Mouse (Mus musculus): ENCODE measurements around the gene Lrrc58. TPM values are rescaled to one million over a fixed set of nuclear protein-coding genes. Genes with fewer than 3 reads are reported as not detected.
A peak's percentile ranks its signal among the peaks of the same experiment; 100 is the strongest.

Gene Lrrc58
- 30.7 and 32.8 TPM in 2 replicates for polyA plus RNA-seq (2012; rRNA removed)

- Histone ChIP-seq H3K27me3 (ENCODE audit: control insufficient read depth, insufficient read depth, low read length) (no peaks in the 10 kb centered on the region), H3K4me3 (replicated peaks; ENCODE audit: insufficient read depth, low read depth, low read length) (peak within 1 kb of the TSS; percentile 96), H3K27ac (ENCODE audit: insufficient read depth, low read length) (peak within 1 kb of the TSS; percentile 98), H3K4me1 (ENCODE audit: control insufficient read depth, insufficient read depth, low read length) (peaks cover 4% of the 10 kb centered on the region)
- TF ChIP-seq POLR2A (IDR thresholded peaks at IDR 0.05; ENCODE audit: borderline replicate concordance, insufficient read depth, low read length) (peak; percentile 78), CTCF (IDR thresholded peaks at IDR 0.05; ENCODE audit: borderline replicate concordance, insufficient read depth, low read depth, low read length) (no peak)
- under 1% methylated on average over 86 of the region's 86 CpGs for WGBS
- peak; percentile 89 to 90 for DNase-seq
Measured at GRCm38 (mm10) chr16:37867791-37868505, at the start of gene Lrrc58. Gene Lrrc58, plus strand, starts transcription at chr16:37868389.

- no peaks in the 10 kb centered on the region for H3K27me3 ChIP-seq (ENCODE audit: control insufficient read depth, insufficient read depth, low read length)
- TF ChIP-seq CTCF (IDR thresholded peaks at IDR 0.05; ENCODE audit: borderline replicate concordance, insufficient read depth, low read depth, low read length) (no peak), POLR2A (IDR thresholded peaks at IDR 0.05; ENCODE audit: borderline replicate concordance, insufficient read depth, low read length) (no peak)
- peaks cover 6% of the 10 kb centered on the region; the same call in 1 of the 2 replicates for H3K4me1 ChIP-seq (ENCODE audit: control insufficient read depth, insufficient read depth, low read length)
- peak; percentile 74 to 88 for DNase-seq
- no peak overlapping the region for H3K27ac ChIP-seq (ENCODE audit: insufficient read depth, low read length)
- no peak overlapping the region for H3K4me3 ChIP-seq (replicated peaks; ENCODE audit: insufficient read depth, low read depth, low read length)
- 14% methylated on average over 5 of the region's 5 CpGs for WGBS
Measured at GRCm38 (mm10) chr16:37823949-37824348, 44.2 kb upstream of the Lrrc58 start.

GRCm38 (mm10) chr16:37824778-37825505, 43.2 kb upstream of the Lrrc58 start:
- Histone ChIP-seq H3K4me1 (ENCODE audit: control insufficient read depth, insufficient read depth, low read length) (peaks cover 6% of the 10 kb centered on the region; the same call in 1 of the 2 replicates), H3K4me3 (replicated peaks; ENCODE audit: insufficient read depth, low read depth, low read length) (no peak overlapping the region), H3K27me3 (ENCODE audit: control insufficient read depth, insufficient read depth, low read length) (no peaks in the 10 kb centered on the region), H3K27ac (ENCODE audit: insufficient read depth, low read length) (no peak overlapping the region)
- 95% methylated on average over 12 of the region's 12 CpGs for WGBS
- DNase-seq = no peak
- TF ChIP-seq CTCF (IDR thresholded peaks at IDR 0.05; ENCODE audit: borderline replicate concordance, insufficient read depth, low read depth, low read length) (no peak), POLR2A (IDR thresholded peaks at IDR 0.05; ENCODE audit: borderline replicate concordance, insufficient read depth, low read length) (no peak)

GRCm38 (mm10) chr16:37826286-37826685, 41.9 kb upstream of the Lrrc58 start:
- WGBS = 95% methylated on average over 3 of the region's 3 CpGs
- Histone ChIP-seq H3K27ac (ENCODE audit: insufficient read depth, low read length) (no peak overlapping the region), H3K27me3 (ENCODE audit: control insufficient read depth, insufficient read depth, low read length) (no peaks in the 10 kb centered on the region), H3K4me3 (replicated peaks; ENCODE audit: insufficient read depth, low read depth, low read length) (no peak overlapping the region), H3K4me1 (ENCODE audit: control insufficient read depth, insufficient read depth, low read length) (peaks cover 6% of the 10 kb centered on the region; the same call in 1 of the 2 replicates)
- DNase-seq = no peak
- TF ChIP-seq POLR2A (IDR thresholded peaks at IDR 0.05; ENCODE audit: borderline replicate concordance, insufficient read depth, low read length) (no peak), CTCF (IDR thresholded peaks at IDR 0.05; ENCODE audit: borderline replicate concordance, insufficient read depth, low read depth, low read length) (no peak)

GRCm38 (mm10) chr16:37831041-37831440, 37.1 kb upstream of the Lrrc58 start:
- no peak for TF ChIP-seq CTCF (IDR thresholded peaks at IDR 0.05; ENCODE audit: borderline replicate concordance, insufficient read depth, low read depth, low read length)
- no peak for TF ChIP-seq POLR2A (IDR thresholded peaks at IDR 0.05; ENCODE audit: borderline replicate concordance, insufficient read depth, low read length)
- DNase-seq = no peak
- Histone ChIP-seq H3K27ac (ENCODE audit: insufficient read depth, low read length) (no peak overlapping the region), H3K4me1 (ENCODE audit: control insufficient read depth, insufficient read depth, low read length) (no peaks in the 10 kb centered on the region; the same call in 1 of the 2 replicates), H3K4me3 (replicated peaks; ENCODE audit: insufficient read depth, low read depth, low read length) (no peak overlapping the region), H3K27me3 (ENCODE audit: control insufficient read depth, insufficient read depth, low read length) (no peaks in the 10 kb centered on the region)
- WGBS = 50% methylated on average over 7 of the region's 7 CpGs

- DNase-seq = no peak
- H3K27ac ChIP-seq (ENCODE audit: insufficient read depth, low read length) = no peak overlapping the region
- TF ChIP-seq CTCF (IDR thresholded peaks at IDR 0.05; ENCODE audit: borderline replicate concordance, insufficient read depth, low read depth, low read length) (no peak), POLR2A (IDR thresholded peaks at IDR 0.05; ENCODE audit: borderline replicate concordance, insufficient read depth, low read length) (no peak)
- no peak overlapping the region for H3K4me3 ChIP-seq (replicated peaks; ENCODE audit: insufficient read depth, low read depth, low read length)
- no peaks in the 10 kb centered on the region for H3K27me3 ChIP-seq (ENCODE audit: control insufficient read depth, insufficient read depth, low read length)
- H3K4me1 ChIP-seq (ENCODE audit: control insufficient read depth, insufficient read depth, low read length) = no peaks in the 10 kb centered on the region; the same call in 1 of the 2 replicates
- WGBS = 79% methylated on average over 3 of the region's 3 CpGs
Measured at GRCm38 (mm10) chr16:37837571-37837970, 30.6 kb upstream of the Lrrc58 start.

GRCm38 (mm10) chr16:37842439-37842838, 25.8 kb upstream of the Lrrc58 start:
- Histone ChIP-seq H3K4me1 (ENCODE audit: control insufficient read depth, insufficient read depth, low read length) (no peaks in the 10 kb centered on the region), H3K4me3 (replicated peaks; ENCODE audit: insufficient read depth, low read depth, low read length) (no peak overlapping the region), H3K27ac (ENCODE audit: insufficient read depth, low read length) (no peak overlapping the region), H3K27me3 (ENCODE audit: control insufficient read depth, insufficient read depth, low read length) (no peaks in the 10 kb centered on the region)
- TF ChIP-seq POLR2A (IDR thresholded peaks at IDR 0.05; ENCODE audit: borderline replicate concordance, insufficient read depth, low read length) (no peak), CTCF (IDR thresholded peaks at IDR 0.05; ENCODE audit: borderline replicate concordance, insufficient read depth, low read depth, low read length) (no peak)
- DNase-seq = no peak
- 90% methylated on average over 2 of the region's 2 CpGs for WGBS
